Mouse (Mus musculus): ENCODE measurements around the gene Eme2. TPM values are rescaled to one million over a fixed set of nuclear protein-coding genes. Genes with fewer than 3 reads are reported as not detected.

Eme2 gene
- polyA plus RNA-seq, 1 experiment from 2014 or later = 28.6 TPM

DNA sequence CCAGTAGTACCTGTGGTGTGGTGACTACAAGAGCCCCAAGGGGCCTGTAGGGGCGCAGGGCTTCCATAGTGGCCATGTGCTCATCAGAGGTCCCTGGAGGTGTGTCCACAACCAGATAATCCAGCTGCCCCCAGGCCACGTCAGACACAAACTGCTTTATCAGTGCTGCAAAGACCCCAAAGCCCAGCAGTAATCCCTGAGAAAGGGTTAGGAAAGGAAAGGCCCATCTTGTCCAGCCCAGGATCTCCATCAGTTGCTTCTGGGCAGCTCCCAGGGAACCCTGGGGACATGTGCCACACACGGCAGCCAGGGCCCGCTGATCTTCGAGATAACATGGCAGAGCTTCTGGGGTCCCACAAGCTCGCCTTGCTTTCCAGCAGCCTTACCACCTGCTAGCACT is 10.5 kb downstream of the Eme2 start:
- H3K36me3 ChIP-seq (ENCODE audit: control insufficient read depth, insufficient read depth, low read length) = peaks cover 11% of the 10 kb centered on the region; the same call in 1 of the 2 replicates
- 88% methylated on average over 6 of the region's 6 CpGs for whole genome bisulfite sequencing
- no peak for ATAC-seq
- H3K4me3 ChIP-seq (ENCODE audit: low read depth, low read length) = no peak overlapping the region
- H3K4me1 ChIP-seq (ENCODE audit: control insufficient read depth, insufficient read depth, low read length) = peaks cover 31% of the 10 kb centered on the region
- no peaks in the 10 kb centered on the region for H3K9me3 ChIP-seq (replicated peaks; ENCODE audit: control insufficient read depth, low read length, poor library complexity, severe bottlenecking)
- H3K27ac ChIP-seq (ENCODE audit: low read length) = no peak overlapping the region
- no peak overlapping the region for H3K4me2 ChIP-seq (ENCODE audit: low read length)
- H3K27me3 ChIP-seq (ENCODE audit: control insufficient read depth, insufficient read depth, low read depth, low read length) = no peaks in the 10 kb centered on the region
- no peak overlapping the region for H3K9ac ChIP-seq (ENCODE audit: low read depth, low read length)

DNA sequence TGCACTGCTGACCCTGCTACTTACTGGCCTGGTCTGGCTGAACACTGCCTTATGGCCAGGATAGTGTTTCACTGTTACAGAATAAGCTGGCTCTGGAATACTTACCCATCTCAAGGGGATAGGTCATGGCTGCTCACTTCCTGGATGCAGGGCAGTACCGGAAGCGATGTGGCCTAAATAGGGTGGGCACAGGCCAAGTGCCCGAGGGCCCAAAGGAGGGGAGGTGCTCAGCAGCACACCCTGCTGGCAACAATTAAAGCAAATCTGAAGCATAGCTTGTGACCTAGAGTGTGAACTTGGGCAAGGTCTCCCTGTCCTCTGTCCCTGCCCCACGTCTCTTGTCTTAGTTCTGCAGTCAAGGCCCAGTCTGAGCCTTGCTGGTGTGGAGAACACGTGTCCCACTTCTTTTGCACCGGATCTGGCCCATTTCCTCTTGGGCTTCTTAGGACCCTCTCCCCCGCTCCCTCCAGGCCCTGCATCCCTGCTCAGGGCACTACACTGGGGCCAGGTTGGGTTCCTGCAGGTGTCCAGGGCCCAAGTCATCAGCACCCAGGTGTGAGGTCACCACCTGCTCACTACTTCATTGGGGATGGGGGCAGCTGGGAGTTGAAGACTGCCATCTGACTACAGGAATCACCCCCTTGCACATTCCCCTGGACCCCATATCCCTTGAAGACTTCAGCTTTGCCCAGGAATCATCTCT is 13.0 kb downstream of the Eme2 start:
- Histone ChIP-seq H3K36me3 (ENCODE audit: control insufficient read depth, insufficient read depth, low read length) (peaks cover 8% of the 10 kb centered on the region; the same call in 1 of the 2 replicates), H3K4me1 (ENCODE audit: control insufficient read depth, insufficient read depth, low read length) (peaks cover 7% of the 10 kb centered on the region), H3K9ac (ENCODE audit: low read depth, low read length) (no peak overlapping the region), H3K9me3 (replicated peaks; ENCODE audit: control insufficient read depth, low read length, poor library complexity, severe bottlenecking) (no peaks in the 10 kb centered on the region), H3K27ac (ENCODE audit: low read length) (no peak overlapping the region), H3K4me3 (ENCODE audit: low read depth, low read length) (no peak overlapping the region), H3K4me2 (ENCODE audit: low read length) (no peak overlapping the region), H3K27me3 (ENCODE audit: control insufficient read depth, insufficient read depth, low read depth, low read length) (no peaks in the 10 kb centered on the region)
- ATAC-seq = no peak
- WGBS = 53% methylated on average over 7 of the region's 7 CpGs

DNA sequence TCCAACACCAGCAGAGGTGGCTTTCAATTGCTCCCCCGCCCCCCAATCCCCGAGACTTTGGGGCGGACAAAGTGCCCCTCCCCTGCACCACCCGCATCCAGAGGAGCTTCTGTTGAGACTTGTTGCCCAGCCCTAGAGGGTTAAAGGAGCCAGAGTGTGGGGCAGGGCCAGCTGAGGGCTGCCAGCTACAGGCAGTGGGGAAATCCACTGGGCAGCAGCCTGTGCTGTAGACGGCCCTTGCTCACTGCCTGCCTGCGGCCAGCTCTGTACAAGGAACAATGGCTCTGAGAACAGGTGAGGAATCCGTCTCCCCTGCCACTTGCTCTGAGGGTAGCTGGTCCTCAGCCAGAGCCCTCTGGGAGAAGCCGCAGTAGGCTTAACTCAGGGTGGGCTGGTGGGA is 16.4 kb downstream of the Eme2 start:
- H3K9ac ChIP-seq (ENCODE audit: low read depth, low read length) = no peak overlapping the region
- H3K27ac ChIP-seq (ENCODE audit: low read length) = no peak overlapping the region
- no peak overlapping the region for H3K4me2 ChIP-seq (ENCODE audit: low read length)
- whole genome bisulfite sequencing = 76% methylated on average over 8 of the region's 8 CpGs
- peaks cover 8% of the 10 kb centered on the region; the same call in 1 of the 2 replicates for H3K36me3 ChIP-seq (ENCODE audit: control insufficient read depth, insufficient read depth, low read length)
- no peaks in the 10 kb centered on the region for H3K4me1 ChIP-seq (ENCODE audit: control insufficient read depth, insufficient read depth, low read length)
- H3K4me3 ChIP-seq (ENCODE audit: low read depth, low read length) = no peak overlapping the region
- H3K27me3 ChIP-seq (ENCODE audit: control insufficient read depth, insufficient read depth, low read depth, low read length) = no peaks in the 10 kb centered on the region
- no peaks in the 10 kb centered on the region for H3K9me3 ChIP-seq (replicated peaks; ENCODE audit: control insufficient read depth, low read length, poor library complexity, severe bottlenecking)
- ATAC-seq = no peak

GRCm38 (mm10) chr17:24878117-24878397 is 16.8 kb downstream of the Eme2 start:
- Histone ChIP-seq H3K27ac (ENCODE audit: low read length) (no peak overlapping the region), H3K4me1 (ENCODE audit: control insufficient read depth, insufficient read depth, low read length) (no peaks in the 10 kb centered on the region), H3K27me3 (ENCODE audit: control insufficient read depth, insufficient read depth, low read depth, low read length) (no peaks in the 10 kb centered on the region), H3K4me2 (ENCODE audit: low read length) (no peak overlapping the region), H3K9me3 (replicated peaks; ENCODE audit: control insufficient read depth, low read length, poor library complexity, severe bottlenecking) (no peaks in the 10 kb centered on the region), H3K4me3 (ENCODE audit: low read depth, low read length) (no peak overlapping the region), H3K9ac (ENCODE audit: low read depth, low read length) (no peak overlapping the region), H3K36me3 (ENCODE audit: control insufficient read depth, insufficient read depth, low read length) (peaks cover 7% of the 10 kb centered on the region; the same call in 1 of the 2 replicates)
- 50% methylated on average over 5 of the region's 5 CpGs for WGBS
- no peak for ATAC-seq

DNA sequence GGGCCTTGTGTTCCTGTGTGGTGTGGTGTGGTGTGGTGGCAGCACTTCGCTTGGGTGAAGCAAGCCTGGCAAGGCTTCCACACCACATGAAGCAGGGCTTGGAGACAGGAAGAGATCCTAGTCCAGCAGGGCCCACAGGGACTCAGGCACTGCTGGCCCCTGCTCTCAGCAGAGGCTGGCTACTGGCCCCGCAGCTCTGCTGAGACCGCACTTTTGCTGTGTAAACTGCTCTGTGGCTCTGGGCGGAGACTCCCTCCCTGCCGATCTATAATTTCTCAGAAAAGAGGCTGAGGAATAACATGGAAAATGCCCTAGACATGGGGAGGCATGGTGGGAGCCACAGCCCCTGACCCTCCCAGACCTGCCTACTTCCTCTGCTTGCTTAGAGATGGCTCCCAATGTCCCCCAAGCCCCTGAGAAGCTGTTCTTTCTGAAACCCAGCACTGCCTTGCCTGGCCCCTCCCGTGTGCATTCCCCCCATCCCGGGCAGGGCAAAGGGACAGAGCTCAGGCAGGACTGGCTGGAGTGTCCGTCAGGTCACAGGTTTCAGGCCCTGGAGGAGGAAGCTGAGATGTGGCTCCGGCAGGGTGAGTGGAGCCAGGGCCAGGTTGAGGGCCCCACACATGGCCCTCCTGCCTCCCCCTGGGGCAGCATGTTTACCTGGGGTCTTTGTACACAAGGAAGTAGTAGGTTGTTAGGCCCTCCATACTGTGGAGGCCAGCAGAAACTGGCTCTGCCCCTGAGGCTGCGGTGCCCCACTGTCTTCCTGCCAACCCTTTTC is 17.4 kb downstream of the Eme2 start:
- Histone ChIP-seq H3K9me3 (replicated peaks; ENCODE audit: control insufficient read depth, low read length, poor library complexity, severe bottlenecking) (no peaks in the 10 kb centered on the region), H3K9ac (ENCODE audit: low read depth, low read length) (no peak overlapping the region), H3K36me3 (ENCODE audit: control insufficient read depth, insufficient read depth, low read length) (peaks cover 2% of the 10 kb centered on the region; the same call in 1 of the 2 replicates), H3K27ac (ENCODE audit: low read length) (no peak overlapping the region), H3K4me3 (ENCODE audit: low read depth, low read length) (no peak overlapping the region), H3K4me1 (ENCODE audit: control insufficient read depth, insufficient read depth, low read length) (no peaks in the 10 kb centered on the region), H3K27me3 (ENCODE audit: control insufficient read depth, insufficient read depth, low read depth, low read length) (no peaks in the 10 kb centered on the region), H3K4me2 (ENCODE audit: low read length) (no peak overlapping the region)
- WGBS = 66% methylated on average over 10 of the region's 10 CpGs
- ATAC-seq = no peak

- WGBS = 72% methylated on average over 8 of the region's 8 CpGs
- Histone ChIP-seq H3K27me3 (ENCODE audit: control insufficient read depth, insufficient read depth, low read depth, low read length) (no peaks in the 10 kb centered on the region), H3K4me1 (ENCODE audit: control insufficient read depth, insufficient read depth, low read length) (no peaks in the 10 kb centered on the region), H3K9ac (ENCODE audit: low read depth, low read length) (no peak overlapping the region), H3K4me3 (ENCODE audit: low read depth, low read length) (no peak overlapping the region), H3K27ac (ENCODE audit: low read length) (no peak overlapping the region), H3K4me2 (ENCODE audit: low read length) (no peak overlapping the region), H3K9me3 (replicated peaks; ENCODE audit: control insufficient read depth, low read length, poor library complexity, severe bottlenecking) (no peaks in the 10 kb centered on the region), H3K36me3 (ENCODE audit: control insufficient read depth, insufficient read depth, low read length) (no peaks in the 10 kb centered on the region)
- ATAC-seq = no peak
Measured at GRCm38 (mm10) chr17:24874989-24875388, 19.9 kb downstream of the Eme2 start.

DNA sequence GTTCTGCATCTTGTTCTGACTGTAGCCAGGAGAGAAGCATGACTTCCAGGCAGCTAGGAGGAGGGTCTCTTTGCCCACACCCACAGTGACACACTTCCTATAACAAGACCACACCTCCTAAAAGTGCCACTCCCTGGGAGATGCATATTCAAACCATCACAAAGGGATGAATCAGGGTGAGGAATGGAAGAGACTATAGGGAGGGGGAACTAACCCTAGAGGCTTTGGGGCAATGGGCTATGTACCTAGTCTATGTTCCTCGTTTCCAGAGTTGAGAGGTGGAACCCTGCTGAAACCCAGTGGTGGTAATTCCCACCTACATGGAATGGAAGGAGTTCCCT is 20.5 kb downstream of the Eme2 start:
- Histone ChIP-seq H3K27me3 (ENCODE audit: control insufficient read depth, insufficient read depth, low read depth, low read length) (no peaks in the 10 kb centered on the region), H3K9ac (ENCODE audit: low read depth, low read length) (no peak overlapping the region), H3K27ac (ENCODE audit: low read length) (no peak overlapping the region), H3K4me3 (ENCODE audit: low read depth, low read length) (no peak overlapping the region), H3K9me3 (replicated peaks; ENCODE audit: control insufficient read depth, low read length, poor library complexity, severe bottlenecking) (no peaks in the 10 kb centered on the region), H3K36me3 (ENCODE audit: control insufficient read depth, insufficient read depth, low read length) (no peaks in the 10 kb centered on the region), H3K4me1 (ENCODE audit: control insufficient read depth, insufficient read depth, low read length) (no peaks in the 10 kb centered on the region), H3K4me2 (ENCODE audit: low read length) (no peak overlapping the region)
- WGBS = 52% methylated on average over 1 of the region's 1 CpGs
- ATAC-seq = no peak

DNA sequence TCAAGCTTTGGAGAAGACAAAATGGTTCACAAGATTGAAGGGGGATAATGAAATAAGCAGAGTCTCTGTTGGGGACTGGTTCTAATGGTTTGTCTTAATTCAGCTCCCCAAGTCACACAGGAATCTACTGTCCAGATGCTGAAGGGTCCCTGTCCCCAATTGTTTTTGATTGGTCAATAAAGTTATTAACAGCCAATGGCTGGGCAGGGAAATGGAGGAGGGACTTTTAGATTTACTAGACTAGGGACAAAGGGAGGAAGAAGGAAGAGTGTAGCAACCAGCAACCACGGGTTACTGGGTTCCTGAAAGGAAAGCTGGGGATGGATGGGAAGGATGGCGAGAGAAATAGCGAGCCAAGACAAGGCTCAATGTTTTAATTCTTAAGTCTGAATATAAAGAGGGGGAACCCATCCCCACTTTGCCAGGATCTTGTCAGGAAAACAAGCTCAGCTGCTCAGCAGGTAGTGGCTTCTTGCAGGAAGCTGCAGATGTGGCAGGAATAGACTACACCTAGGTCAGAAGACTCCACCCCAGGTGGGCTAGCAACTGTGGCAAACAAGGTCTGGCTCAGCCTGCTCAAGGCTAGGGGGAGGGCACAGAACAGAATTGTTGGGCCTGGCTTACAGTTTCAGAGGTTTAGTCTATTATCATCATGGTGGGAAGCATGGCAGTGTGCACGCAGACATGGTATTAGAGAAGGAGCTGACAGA is 21.0 kb downstream of the Eme2 start:
- H3K4me1 ChIP-seq (ENCODE audit: control insufficient read depth, insufficient read depth, low read length) = no peaks in the 10 kb centered on the region
- no peak overlapping the region for H3K27ac ChIP-seq (ENCODE audit: low read length)
- no peak for ATAC-seq
- no peaks in the 10 kb centered on the region for H3K36me3 ChIP-seq (ENCODE audit: control insufficient read depth, insufficient read depth, low read length)
- WGBS = 50% methylated on average over 4 of the region's 4 CpGs
- no peak overlapping the region for H3K4me2 ChIP-seq (ENCODE audit: low read length)
- H3K27me3 ChIP-seq (ENCODE audit: control insufficient read depth, insufficient read depth, low read depth, low read length) = no peaks in the 10 kb centered on the region
- no peaks in the 10 kb centered on the region for H3K9me3 ChIP-seq (replicated peaks; ENCODE audit: control insufficient read depth, low read length, poor library complexity, severe bottlenecking)
- H3K4me3 ChIP-seq (ENCODE audit: low read depth, low read length) = no peak overlapping the region
- H3K9ac ChIP-seq (ENCODE audit: low read depth, low read length) = no peak overlapping the region

DNA sequence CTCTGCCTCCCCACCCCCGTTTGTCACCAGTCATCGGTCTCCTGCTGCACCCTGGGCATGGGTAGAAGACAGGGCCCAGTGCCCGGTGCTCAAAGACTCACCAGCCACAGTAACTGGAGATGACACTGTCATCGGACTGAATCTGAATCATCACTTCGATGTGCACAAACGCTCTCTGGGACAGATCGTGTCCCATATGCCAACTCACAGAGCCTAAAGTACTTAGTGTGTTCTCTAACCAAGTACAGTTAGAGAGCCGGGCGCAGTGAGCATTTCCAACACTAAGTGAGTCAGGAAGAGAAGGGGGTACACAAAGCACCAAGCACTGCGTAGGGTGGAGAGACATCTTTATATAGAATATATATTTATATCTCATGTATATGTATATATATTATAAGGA is 27.0 kb downstream of the Eme2 start:
- ATAC-seq = no peak
- no peak overlapping the region for H3K27ac ChIP-seq (ENCODE audit: low read length)
- no peaks in the 10 kb centered on the region for H3K9me3 ChIP-seq (replicated peaks; ENCODE audit: control insufficient read depth, low read length, poor library complexity, severe bottlenecking)
- no peaks in the 10 kb centered on the region for H3K4me1 ChIP-seq (ENCODE audit: control insufficient read depth, insufficient read depth, low read length)
- H3K4me3 ChIP-seq (ENCODE audit: low read depth, low read length) = no peak overlapping the region
- WGBS = 94% methylated on average over 10 of the region's 10 CpGs
- peaks cover 20% of the 10 kb centered on the region for H3K36me3 ChIP-seq (ENCODE audit: control insufficient read depth, insufficient read depth, low read length)
- H3K4me2 ChIP-seq (ENCODE audit: low read length) = no peak overlapping the region
- H3K9ac ChIP-seq (ENCODE audit: low read depth, low read length) = no peak overlapping the region
- H3K27me3 ChIP-seq (ENCODE audit: control insufficient read depth, insufficient read depth, low read depth, low read length) = no peaks in the 10 kb centered on the region

All from midbrain, embryonic 16.5 days (tissue).